In the genomic region with DNA sequence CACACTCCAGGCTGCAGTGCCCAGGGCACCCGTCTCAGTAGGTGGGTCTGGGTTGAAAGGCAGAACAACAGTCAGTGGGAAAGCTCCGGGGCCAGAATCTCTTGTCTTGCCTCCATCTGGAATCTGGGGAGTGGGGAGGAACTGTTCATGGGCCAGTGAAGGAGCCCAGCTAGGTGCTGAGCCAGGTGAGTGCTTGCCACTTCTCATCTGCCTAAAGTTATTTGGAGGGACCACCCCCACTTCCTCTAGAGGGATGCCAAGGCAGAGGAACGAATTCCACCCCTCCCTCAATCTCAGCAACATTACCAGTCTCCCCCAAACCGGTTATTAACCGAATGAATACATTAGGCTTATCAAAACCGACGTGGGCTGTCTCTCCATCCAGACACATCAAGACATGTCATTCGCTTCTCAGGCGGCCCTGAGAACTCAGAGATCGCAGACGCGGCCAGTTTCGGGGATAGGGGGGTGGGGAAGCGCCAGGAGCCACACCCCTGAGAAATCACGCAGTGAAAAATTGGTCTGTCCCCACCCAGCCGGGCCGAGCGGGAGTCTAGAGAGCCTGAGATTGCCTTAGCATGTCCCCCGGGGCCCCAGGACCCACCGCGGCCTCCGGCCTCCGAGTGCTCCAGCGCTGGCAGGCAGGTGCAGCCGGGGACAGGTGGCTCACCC, we compare ENCODE assay signal across 9 mouse cellular contexts. TPM values are rescaled to one million over a fixed set of nuclear protein-coding genes. Genes with fewer than 3 reads are reported as not detected.
DNase-seq lines count a peak whose midpoint lies in the region; ATAC-seq and TF ChIP-seq lines count a peak whose summit lies in the region.
"Had no signal": no experiment of that assay in that cellular context is flagged by ENCODE, and none has a peak within 500 bp of the region (broad histone marks: within the 10 kb centered on the region; RNA-seq: fewer than 3 reads in every experiment).

No protein-coding gene starts in this region.

- H3K36me3 ChIP-seq in kidney, embryonic 15.5 days: no peaks in the 10 kb centered on the region
- H3K36me3 ChIP-seq in heart, embryonic 15.5 days: no peaks in the 10 kb centered on the region
- H3K36me3 ChIP-seq in lung, postnatal 0 days (ENCODE audit: insufficient read depth, low read length): no peaks in the 10 kb centered on the region

- H3K4me1 ChIP-seq in kidney, embryonic 15.5 days: peaks cover 28% of the 10 kb centered on the region
- H3K4me1 ChIP-seq in brown adipose tissue, adult 24 weeks (ENCODE audit: control insufficient read depth, insufficient read depth, insufficient read length, low read length): no peaks in the 10 kb centered on the region; the same call in 1 of the 2 replicates
- peaks cover 48% of the 10 kb centered on the region for H3K4me1 ChIP-seq in heart, embryonic 15.5 days (replicated peaks)
- H3K4me1 ChIP-seq in lung, postnatal 0 days (ENCODE audit: insufficient read depth, low read depth, low read length): peaks cover 12% of the 10 kb centered on the region; the same call in 1 of the 2 replicates

- peak overlapping the region; percentile 46 for H3K4me3 ChIP-seq in kidney, embryonic 15.5 days (replicated peaks)
- peak overlapping the region; percentile 48 for H3K4me3 ChIP-seq in brown adipose tissue, adult 24 weeks (ENCODE audit: insufficient read depth, low read depth, low read length)
- peak overlapping the region; percentile 55 for H3K4me3 ChIP-seq in heart, embryonic 15.5 days
- H3K4me3 ChIP-seq in lung, postnatal 0 days (ENCODE audit: low read depth, low read length): peak overlapping the region; percentile 58

- DNase-seq in kidney, postnatal 10 days: no peak
- DNase-seq in lung, postnatal 0 days (ENCODE audit: low spot score): peak; percentile 40
- no peak for DNase-seq in layer of hippocampus, adult 8-10 months (ENCODE audit: low spot score in 2 of 2)
- DNase-seq in left cerebral cortex, adult 9 months (ENCODE audit: low spot score in 2 of 2): no peak

- H3K27ac ChIP-seq in kidney, embryonic 15.5 days: no peak overlapping the region
- H3K27ac ChIP-seq in brown adipose tissue, adult 24 weeks (replicated peaks; ENCODE audit: low read depth, low read length): no peak overlapping the region
- no peak overlapping the region; the same call in 1 of the 2 replicates for H3K27ac ChIP-seq in heart, embryonic 15.5 days
- H3K27ac ChIP-seq in lung, postnatal 0 days (ENCODE audit: low read length): peak overlapping the region; percentile 85

- no peak for TF ChIP-seq EP300 in lung, postnatal 0 days (IDR thresholded peaks at IDR 0.05)

- H3K9me3 ChIP-seq in kidney, embryonic 15.5 days (replicated peaks): no peaks in the 10 kb centered on the region
- H3K9me3 ChIP-seq in heart, embryonic 15.5 days (replicated peaks): no peaks in the 10 kb centered on the region
- H3K9me3 ChIP-seq in lung, postnatal 0 days (ENCODE audit: low read length): no peaks in the 10 kb centered on the region

- H3K4me2 ChIP-seq in kidney, embryonic 15.5 days: peak overlapping the region; percentile 73
- peak overlapping the region; percentile 80 for H3K4me2 ChIP-seq in heart, embryonic 15.5 days
- H3K4me2 ChIP-seq in lung, postnatal 0 days (replicated peaks; ENCODE audit: low read depth, low read length): peak overlapping the region; percentile 67

- H3K9ac ChIP-seq in kidney, embryonic 15.5 days: peak overlapping the region; percentile 39; the same call in 1 of the 2 replicates
- no peak overlapping the region for H3K9ac ChIP-seq in heart, embryonic 15.5 days
- H3K9ac ChIP-seq in lung, postnatal 0 days (replicated peaks; ENCODE audit: low read depth): peak overlapping the region; percentile 60

- peaks cover 62% of the 10 kb centered on the region for H3K27me3 ChIP-seq in kidney, embryonic 15.5 days
- peaks cover 59% of the 10 kb centered on the region for H3K27me3 ChIP-seq in heart, embryonic 15.5 days
- H3K27me3 ChIP-seq in lung, postnatal 0 days (replicated peaks; ENCODE audit: insufficient read depth, low read length): 0 out of 2 replicates have a peak, but pooled peaks cover 5% of the 10 kb centered on the region

- WGBS in kidney, embryonic 15.5 days: 2% methylated on average over 25 of the region's 25 CpGs
- 5% methylated on average over 25 of the region's 25 CpGs for WGBS in heart, embryonic 15.5 days
- 6% methylated on average over 25 of the region's 25 CpGs for WGBS in lung, postnatal 0 days

- no peak for TF ChIP-seq CTCF in lung, postnatal 0 days (IDR thresholded peaks at IDR 0.05)

- ATAC-seq in kidney, embryonic 15.5 days (replicated peaks; ENCODE audit: low FRiP score): no peak
- ATAC-seq in heart, embryonic 15.5 days (replicated peaks; ENCODE audit: insufficient number of reproducible peaks, insufficient read depth, low FRiP score, low read depth): no peak
- ATAC-seq in lung, postnatal 0 days: no peak
- ATAC-seq in megakaryocyte, adult 5-6 weeks (ENCODE audit: poor library complexity, severe bottlenecking): no peak
- ATAC-seq: activated CD4-positive, CD25-positive, alpha-beta regulatory T cell, adult 4 months had no signal

RNA-seq across cellular contexts. Expression of a gene that starts 0.8 kb away (rescaled TPM):
- polyA plus RNA-seq in kidney, embryonic 15.5 days (2015; fragmentation: Nextera tagmentation; extraction: Ambion mirVana): 2.4 and 2.9 TPM in 2 replicates
- polyA plus RNA-seq in brown adipose tissue, adult 24 weeks (2012; ENCODE audit: insufficient read depth, insufficient read length, missing spikeins): 1.2 and 2.5 TPM in 2 replicates
- 1.3 and 2.3 TPM in 2 replicates for polyA plus RNA-seq in heart, embryonic 15.5 days (2015; fragmentation: Nextera tagmentation; extraction: Ambion mirVana)
- polyA plus RNA-seq in lung, postnatal 0 days (2015; fragmentation: Nextera tagmentation; extraction: Ambion mirVana): 10.4 and 11.0 TPM in 2 replicates
- 1 to 10 TPM; 3.9 to 6.4 (median 5.0) TPM for total RNA-seq in layer of hippocampus, adult 8-10 months (2022)
- not detected in 2 replicates for total RNA-seq in megakaryocyte, adult 5-6 weeks (2015)
- not detected in 2 replicates for total RNA-seq in megakaryocyte, adult 5-6 weeks (2017)

RNA-seq across cellular contexts. Expression of a gene that starts 15.5 kb away (rescaled TPM):
- 0.06 and 0.09 TPM in 2 replicates for polyA plus RNA-seq in kidney, embryonic 15.5 days (2015; fragmentation: Nextera tagmentation; extraction: Ambion mirVana)
- polyA plus RNA-seq in brown adipose tissue, adult 24 weeks (2012; ENCODE audit: insufficient read depth, insufficient read length, missing spikeins): 0.38 TPM in 1 of 2 replicates, not detected in the other
- polyA plus RNA-seq in heart, embryonic 15.5 days (2015; fragmentation: Nextera tagmentation; extraction: Ambion mirVana): 0.06 and 0.08 TPM in 2 replicates
- polyA plus RNA-seq in lung, postnatal 0 days (2015; fragmentation: Nextera tagmentation; extraction: Ambion mirVana): 0.20 and 0.27 TPM in 2 replicates
- 10 to 100 TPM in 2 of 4 experiments, 1 to 10 TPM in 2; 8.3 to 11.1 (median 9.7) TPM for total RNA-seq in layer of hippocampus, adult 8-10 months (2022)
- not detected in 2 replicates for total RNA-seq in megakaryocyte, adult 5-6 weeks (2015)
- total RNA-seq in megakaryocyte, adult 5-6 weeks (2017): not detected in 2 replicates
- polyA plus RNA-seq: activated CD4-positive, CD25-positive, alpha-beta regulatory T cell, adult 4 months had no signal
